Mouse (Mus musculus): ENCODE results near the gene Pld6. TPM values are rescaled to one million over a fixed set of nuclear protein-coding genes. Genes with fewer than 3 reads are reported as not detected.

The Pld6 gene
- total RNA-seq (2021) = under 1 TPM; 0.44 to 0.66 TPM
- long read RNA-seq, experiment 1, partial matches to known transcripts = 0 of 1 reads
- long read RNA-seq, experiment 1, other reads (novel, unspliced or antisense) = 0 of 1 reads
- long read RNA-seq, experiment 2, partial matches to known transcripts = 0 of 1 reads
- long read RNA-seq, experiment 2, other reads (novel, unspliced or antisense) = 0 of 1 reads

DNA sequence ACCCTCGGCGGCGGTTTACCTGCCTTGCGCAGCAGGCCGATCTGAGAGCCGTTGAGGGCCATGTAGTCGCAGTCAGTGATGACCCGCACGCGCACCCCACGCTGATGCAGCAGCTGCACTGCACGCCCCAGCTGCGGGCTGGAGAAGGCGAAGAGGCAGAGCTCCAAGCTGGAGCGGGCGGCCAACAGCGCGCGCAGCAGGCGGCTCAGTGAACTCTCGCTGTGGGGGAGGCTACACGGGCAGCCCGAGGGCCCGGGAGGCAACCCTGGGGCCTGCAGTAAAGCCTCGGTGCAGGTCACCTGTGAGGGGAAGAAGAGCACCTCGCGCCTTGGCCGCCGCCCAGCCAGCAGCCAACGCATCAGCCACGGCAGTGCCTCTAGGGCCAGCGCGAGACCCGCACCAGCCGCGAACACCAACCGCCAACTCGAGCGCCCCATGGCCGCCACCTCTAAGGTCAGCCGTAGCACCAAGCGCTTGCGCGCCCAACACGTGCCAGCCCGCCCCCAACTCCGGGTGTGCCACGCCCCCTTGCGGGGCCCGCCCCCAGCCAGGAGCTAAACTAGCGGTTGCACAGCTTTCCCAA is at the start of gene Pld6:
Pld6 (minus strand) TSS at position 447 of the 583 bp plus-strand sequence.
- DNase-seq (ENCODE audit: low spot score in 2 of 2) = peak; percentile 44 to 65

DNA sequence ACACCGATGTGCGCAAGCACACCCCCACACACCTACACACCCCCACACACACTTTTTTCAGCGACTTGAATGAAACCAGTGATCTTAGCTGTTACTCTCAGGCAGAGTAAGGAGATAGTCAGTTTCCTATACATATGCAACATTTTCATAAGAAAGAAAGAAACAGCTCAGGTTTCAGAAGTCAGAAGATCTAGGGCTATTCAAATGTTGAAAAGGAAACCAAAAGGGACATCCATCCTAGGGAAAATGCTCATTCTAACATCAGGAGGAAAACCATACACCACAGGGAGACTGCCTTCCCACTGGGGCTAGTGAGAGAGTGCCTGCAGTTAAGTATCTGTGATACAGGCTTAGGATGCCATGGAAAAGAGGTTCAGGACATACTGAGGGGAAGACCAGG is 34.2 kb upstream of the Pld6 start:
- no peak for DNase-seq (ENCODE audit: low spot score in 2 of 2)

DNA sequence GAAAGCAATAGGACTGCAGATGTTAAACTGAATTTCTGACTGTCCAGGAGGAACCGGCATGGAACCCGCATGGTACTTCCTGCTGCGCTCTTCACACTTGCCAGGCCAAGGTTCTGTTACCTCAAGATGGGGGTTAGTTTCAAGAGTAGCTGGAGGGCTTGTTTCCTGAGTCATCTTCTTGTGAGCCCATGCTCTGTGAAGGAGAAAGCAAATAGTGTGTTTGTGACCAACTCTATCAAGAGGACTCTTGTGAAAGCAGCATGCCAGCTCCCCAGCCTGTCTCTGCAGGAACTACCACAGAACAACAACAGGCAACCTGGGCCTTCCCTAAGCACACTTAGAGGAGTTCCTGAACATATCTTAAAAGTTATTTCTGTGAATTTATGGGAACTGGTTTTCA is 30.5 kb upstream of the Pld6 start:
- DNase-seq (ENCODE audit: low spot score in 2 of 2) = no peak

DNA sequence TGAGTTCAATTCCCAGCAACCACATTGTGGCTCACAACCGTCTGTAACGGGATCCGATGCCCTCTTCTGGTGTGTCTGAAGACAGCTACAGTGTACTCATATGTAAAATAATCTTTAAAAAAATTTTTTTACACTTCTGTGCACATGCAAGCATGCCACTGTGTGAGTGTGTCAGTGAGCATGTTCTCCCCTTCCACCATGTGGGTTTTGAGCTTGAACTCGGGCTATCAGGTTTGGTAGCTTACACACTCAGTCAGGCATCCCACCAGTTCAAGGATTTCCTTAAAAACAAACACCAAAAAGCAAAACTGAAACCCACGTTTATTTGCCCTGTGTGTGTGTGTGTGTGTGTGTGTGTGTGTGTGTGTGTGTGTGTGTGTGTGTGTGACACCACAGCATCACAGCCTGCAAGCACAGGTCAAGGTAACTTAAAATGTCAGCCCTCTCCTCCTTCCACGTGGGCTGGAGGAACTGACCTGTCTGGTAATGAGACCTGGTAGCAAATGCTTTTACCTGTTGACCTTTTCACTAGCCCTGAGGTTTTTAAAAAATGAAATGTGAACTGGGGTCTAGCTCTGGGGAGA is 28.1 kb upstream of the Pld6 start:
- DNase-seq (ENCODE audit: low spot score in 2 of 2) = no peak

GRCm38 (mm10) chr11:59814936-59815335 is 27.5 kb upstream of the Pld6 start:
- no peak for DNase-seq (ENCODE audit: low spot score in 2 of 2)

DNA sequence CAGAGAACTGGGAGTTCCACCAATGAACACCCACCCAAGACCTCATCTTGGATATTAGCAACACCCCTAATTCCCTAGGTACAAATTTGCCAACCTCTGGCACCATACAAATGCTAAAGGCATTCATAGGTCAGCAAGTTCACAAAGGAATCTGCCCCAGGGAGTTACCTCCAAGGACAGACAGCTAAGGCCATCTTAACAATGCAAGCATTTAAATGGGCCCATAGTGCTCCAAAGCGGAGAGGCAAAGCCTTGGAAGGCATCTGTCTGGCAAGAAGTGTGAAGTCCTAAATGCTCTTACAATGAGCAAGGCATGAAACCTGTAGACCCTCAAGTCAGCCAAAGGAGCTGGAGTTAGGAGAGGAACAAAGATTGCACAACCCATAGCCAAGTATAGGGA is 26.9 kb upstream of the Pld6 start:
- DNase-seq (ENCODE audit: low spot score in 2 of 2) = no peak

DNA sequence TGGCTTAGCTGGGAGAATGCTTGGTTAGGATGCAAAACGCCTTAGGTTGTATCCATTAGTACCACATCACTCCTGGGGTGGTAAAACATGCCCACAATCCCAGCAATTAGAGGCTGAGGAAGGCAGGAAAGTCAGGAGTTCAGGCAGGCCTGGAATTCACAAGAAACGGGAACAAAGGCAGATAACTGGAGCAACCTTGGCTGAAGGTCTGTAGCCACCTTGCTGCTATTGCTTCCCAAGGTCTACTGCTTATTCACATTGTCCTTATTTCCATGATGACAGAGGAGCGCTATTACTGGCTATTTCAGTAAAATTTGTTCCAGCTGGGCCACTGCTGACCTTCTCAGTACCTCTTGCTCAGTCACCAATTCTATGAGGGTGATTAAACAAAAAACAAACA is 25.8 kb upstream of the Pld6 start:
- DNase-seq (ENCODE audit: low spot score in 2 of 2) = no peak

- DNase-seq (ENCODE audit: low spot score in 2 of 2) = no peak
Observed at GRCm38 (mm10) chr11:59811211-59811610, 23.8 kb upstream of the Pld6 start.

DNA sequence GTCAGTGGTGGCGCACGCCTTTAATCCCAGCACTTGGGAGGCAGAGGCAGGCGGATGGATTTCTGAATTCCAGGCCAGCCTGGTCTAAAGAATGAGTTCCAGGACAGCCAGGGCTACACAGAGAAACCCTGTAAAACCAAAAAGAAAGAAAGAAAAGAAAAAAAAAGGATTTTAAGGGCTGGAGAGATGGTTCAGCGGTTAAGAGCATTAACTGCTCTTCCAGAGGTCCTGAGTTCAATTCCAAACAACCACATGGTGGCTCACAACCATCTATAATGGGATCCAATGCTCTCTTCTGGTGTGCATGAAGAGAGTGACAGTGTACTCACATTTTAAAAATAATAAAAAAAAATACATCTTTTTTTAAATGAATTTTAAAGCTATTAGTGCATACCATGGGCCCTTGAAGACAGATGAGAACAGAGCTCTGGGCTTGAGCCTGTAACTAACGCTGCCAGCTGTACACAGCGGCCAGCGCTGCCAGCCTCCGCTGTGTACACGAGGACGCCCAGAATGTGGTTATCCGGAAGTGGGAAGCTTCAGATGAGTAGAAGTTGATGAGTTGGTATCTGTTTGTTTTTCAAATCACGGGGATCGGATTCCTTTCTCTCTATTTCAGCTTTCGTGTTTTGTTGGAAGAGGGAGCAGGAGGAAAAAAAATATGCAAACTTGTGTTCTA is 23.2 kb upstream of the Pld6 start:
- DNase-seq (ENCODE audit: low spot score in 2 of 2) = no peak

DNA sequence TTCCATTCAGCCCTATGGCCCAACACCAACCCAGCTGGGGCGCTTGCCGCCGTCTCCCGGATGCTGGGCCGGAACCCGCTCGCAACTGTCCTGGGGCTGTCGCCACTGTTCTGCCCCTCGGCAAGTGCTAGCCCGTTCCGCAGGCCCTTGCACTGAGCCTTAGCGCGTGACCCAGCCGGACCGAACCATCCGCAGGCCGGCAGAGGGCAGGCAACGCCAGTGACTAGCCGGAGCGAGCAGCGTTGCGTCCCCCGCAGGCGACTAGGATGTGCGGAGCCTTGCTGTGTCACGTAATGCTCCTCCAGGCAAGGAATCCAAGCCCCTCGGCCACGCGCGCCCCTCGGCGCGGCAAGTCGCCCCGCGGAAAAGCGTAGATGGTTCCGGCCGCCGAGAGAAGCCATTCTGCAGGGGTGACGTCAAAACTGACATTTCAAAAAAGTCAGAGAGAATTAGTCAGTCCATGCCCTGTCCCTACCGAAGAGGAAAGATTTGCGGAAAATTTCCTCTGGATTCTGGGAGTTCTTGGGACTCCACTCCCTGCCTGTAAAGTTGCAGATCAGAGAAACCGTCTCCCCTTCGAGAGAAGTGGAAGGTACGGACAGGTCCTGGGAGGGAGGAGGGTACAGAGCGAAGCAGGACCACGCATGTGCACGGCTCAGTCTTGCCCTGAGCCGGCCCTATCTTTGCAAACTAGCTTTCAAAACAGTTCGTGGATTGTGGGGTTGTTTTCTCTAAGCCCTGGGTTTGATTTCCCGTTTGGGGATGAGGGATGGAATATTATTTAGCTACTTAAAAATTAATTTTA is 22.4 kb upstream of the Pld6 start, which contains the start of gene Flcn:
Flcn (minus strand) TSS at position 347 of the 805 bp plus-strand sequence.
- DNase-seq (ENCODE audit: low spot score in 2 of 2) = peak; percentile 57 to 85

GRCm38 (mm10) chr11:59809071-59809669 is 21.7 kb upstream of the Pld6 start:
- DNase-seq (ENCODE audit: low spot score in 2 of 2) = no peak

- no peak for DNase-seq (ENCODE audit: low spot score in 2 of 2)
Observed at GRCm38 (mm10) chr11:59808170-59808960, 20.9 kb upstream of the Pld6 start.

- DNase-seq (ENCODE audit: low spot score in 2 of 2) = no peak
Observed at GRCm38 (mm10) chr11:59805656-59806055, 18.2 kb upstream of the Pld6 start.

DNA sequence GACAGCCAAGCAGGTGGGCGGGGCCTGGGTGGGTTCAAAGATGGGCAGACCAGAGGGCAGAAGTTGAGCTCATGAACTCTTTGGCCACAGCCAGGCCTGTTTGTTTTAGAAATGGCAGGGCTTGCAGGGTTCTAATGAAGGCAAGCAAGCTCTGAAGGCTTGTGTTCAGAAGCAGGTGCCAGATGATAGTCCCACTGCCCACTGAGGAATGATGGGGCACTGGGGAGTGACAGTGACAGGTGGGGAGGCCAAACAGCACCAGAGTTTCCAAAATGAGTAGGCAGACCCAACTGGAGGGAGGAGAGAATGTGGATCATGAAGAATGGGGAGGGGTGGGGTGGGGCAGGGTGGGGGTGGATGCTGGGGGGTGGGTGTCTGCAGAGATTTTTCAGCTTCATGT is 17.8 kb upstream of the Pld6 start:
- no peak for DNase-seq (ENCODE audit: low spot score in 2 of 2)

- DNase-seq (ENCODE audit: low spot score in 2 of 2) = no peak
Observed at GRCm38 (mm10) chr11:59804409-59805110, 17.1 kb upstream of the Pld6 start.

GRCm38 (mm10) chr11:59803516-59803915 is 16.1 kb upstream of the Pld6 start:
- no peak for DNase-seq (ENCODE audit: low spot score in 2 of 2)

GRCm38 (mm10) chr11:59801881-59802280 is 14.4 kb upstream of the Pld6 start:
- no peak for DNase-seq (ENCODE audit: low spot score in 2 of 2)

DNA sequence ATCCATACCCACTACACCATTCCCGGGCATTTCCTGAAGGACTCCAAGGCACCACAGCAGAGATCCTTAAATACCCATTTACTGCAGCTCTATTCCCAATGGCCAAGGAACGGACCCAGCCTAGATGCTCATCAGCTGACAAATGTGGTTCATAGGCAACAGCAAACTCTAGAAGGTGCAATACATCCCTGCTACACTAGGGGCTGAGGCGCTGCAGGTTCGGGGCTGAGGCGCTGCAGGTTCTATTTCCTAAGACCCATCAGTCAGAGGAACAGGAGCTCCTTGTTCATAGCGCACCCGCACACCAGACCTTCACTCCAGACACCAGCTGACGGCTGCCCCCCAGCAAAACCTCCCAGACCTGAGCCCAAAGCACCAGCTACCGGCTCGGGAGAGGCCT is 13.0 kb upstream of the Pld6 start:
- DNase-seq (ENCODE audit: low spot score in 2 of 2) = no peak

DNA sequence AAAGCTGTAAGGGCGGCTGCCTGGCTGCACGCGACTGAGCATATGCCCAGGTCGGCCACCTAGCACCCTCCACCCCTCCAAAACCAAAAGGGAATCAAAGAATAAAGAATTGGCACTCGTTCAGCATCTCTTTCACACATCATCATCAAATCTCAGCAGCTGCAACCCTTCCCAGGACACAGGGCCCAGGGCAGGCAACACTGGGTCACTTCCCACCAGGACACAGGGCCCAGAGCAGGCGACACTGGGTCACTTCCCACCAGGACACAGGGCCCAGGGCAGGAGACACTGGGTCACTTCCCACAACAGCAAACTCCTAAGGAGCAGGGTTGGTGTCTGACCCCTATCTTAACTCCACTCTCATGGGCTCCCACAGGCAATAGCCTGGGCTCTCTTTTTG is 5.9 kb upstream of the Pld6 start:
- no peak for DNase-seq (ENCODE audit: low spot score in 2 of 2)

DNA sequence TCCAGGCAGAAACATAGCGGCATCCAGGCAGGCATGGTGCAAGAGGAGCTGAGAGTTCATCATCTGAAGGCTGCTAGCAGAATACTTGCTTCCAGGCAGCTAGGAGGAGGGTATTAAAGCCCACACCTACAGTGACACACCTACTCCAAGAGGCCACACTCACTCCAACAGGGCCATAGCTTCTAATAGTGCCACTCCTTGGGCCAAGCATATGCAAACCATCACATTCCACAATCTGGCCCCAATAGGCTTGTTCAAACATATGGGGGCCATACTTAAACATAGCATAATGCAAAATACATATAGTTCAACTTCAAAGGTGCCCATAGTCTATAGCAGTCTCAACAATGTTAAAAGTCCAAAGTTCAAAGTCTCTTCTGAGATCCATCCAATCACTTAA is 1.9 kb upstream of the Pld6 start:
- DNase-seq (ENCODE audit: low spot score in 2 of 2) = no peak

Measured in gastrocnemius, postnatal 4 days (tissue).